Mouse (Mus musculus): ENCODE measurements at regions not wholly inside any gene's neighbourhood (a gene's known extent, or its start where the extent isn't known, plus 50 kb on each side); places are given as distances from the start of the nearest gene placed in this dataset.

DNA sequence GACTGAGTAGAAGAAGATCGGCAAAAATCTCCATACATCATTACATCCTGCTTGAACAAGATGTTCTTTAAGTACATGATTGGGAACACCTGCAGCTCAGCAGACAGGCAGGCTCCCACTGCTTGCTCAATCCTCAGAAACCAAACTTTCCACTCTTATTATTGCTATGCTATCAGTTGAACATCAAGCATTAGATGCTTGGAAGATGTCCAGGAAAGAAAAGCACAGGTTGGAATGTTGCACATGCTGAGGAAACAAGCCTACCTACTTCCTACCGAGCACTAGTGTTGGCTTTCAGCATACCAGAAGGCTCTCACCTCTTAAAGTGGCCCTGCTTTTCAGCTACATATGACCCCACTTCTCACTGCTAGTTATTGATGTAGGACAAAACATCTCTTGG, 171.2 kb upstream of the Sptlc3 start:
- ATAC-seq, result no peak
- H3K9ac ChIP-seq, result no peak overlapping the region
- H3K4me2 ChIP-seq, result no peak overlapping the region
- 79% methylated on average over 2 of the region's 2 CpGs for WGBS
- no peak overlapping the region for H3K4me3 ChIP-seq
- H3K27ac ChIP-seq, result no peak overlapping the region
- no peaks in the 10 kb centered on the region for H3K36me3 ChIP-seq (ENCODE audit: poor library complexity, severe bottlenecking)
- no peaks in the 10 kb centered on the region for H3K9me3 ChIP-seq (replicated peaks)
- no peaks in the 10 kb centered on the region for H3K27me3 ChIP-seq
- H3K4me1 ChIP-seq, result no peaks in the 10 kb centered on the region

- Histone ChIP-seq H3K27ac (no peak overlapping the region), H3K4me1 (no peaks in the 10 kb centered on the region), H3K27me3 (no peaks in the 10 kb centered on the region), H3K4me3 (no peak overlapping the region), H3K4me2 (no peak overlapping the region), H3K9me3 (replicated peaks) (no peaks in the 10 kb centered on the region), H3K36me3 (ENCODE audit: poor library complexity, severe bottlenecking) (no peaks in the 10 kb centered on the region), H3K9ac (no peak overlapping the region)
- ATAC-seq, result no peak
- 78% methylated on average over 3 of the region's 3 CpGs for WGBS
Observed at GRCm38 (mm10) chr2:139325501-139325900, 168.2 kb upstream of the Sptlc3 start.

DNA sequence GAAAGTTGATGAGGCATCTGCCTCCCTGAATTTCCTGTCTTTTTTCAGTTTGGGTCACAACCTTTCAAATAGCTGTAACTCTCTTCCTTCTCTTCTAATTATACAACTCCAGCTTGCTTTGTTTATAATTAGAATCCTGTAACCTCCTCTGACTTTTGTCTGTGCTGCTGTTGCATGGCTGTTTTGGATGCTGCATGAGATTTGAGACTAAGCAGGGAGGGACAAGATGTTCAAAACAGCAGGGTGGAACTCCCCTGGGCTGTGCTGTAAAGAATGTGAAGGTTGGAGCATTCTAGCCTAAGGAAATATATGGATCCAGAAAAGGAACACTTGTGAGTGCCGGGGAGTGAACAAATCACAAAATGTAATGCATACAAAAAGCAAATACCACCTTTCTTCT, 159.0 kb upstream of the Sptlc3 start:
- Histone ChIP-seq H3K9ac (no peak overlapping the region), H3K27ac (no peak overlapping the region), H3K4me2 (no peak overlapping the region), H3K4me1 (no peaks in the 10 kb centered on the region), H3K27me3 (no peaks in the 10 kb centered on the region), H3K4me3 (no peak overlapping the region), H3K9me3 (replicated peaks) (no peaks in the 10 kb centered on the region), H3K36me3 (ENCODE audit: poor library complexity, severe bottlenecking) (no peaks in the 10 kb centered on the region)
- WGBS, result 64% methylated on average over 1 of the region's 1 CpGs
- ATAC-seq, result no peak

DNA sequence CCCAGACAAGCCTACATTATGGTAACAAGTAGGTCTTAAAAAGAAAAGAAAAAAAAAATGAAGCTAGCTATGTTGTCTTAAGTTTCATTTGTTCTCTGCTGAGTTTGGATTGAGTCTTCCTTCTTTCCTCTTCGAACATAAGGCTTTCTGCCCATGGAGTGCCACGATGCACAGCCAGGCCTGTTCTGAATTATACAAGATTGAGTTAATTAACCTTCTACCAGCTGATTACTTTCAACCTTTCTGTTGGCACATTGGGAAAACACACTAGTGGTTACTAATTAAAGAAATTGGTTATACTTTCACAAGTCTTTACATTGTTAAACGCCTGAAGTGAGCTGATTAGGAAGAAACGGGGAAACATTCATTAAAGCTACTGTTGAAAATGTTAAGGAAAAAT, 155.5 kb upstream of the Sptlc3 start:
- WGBS, result 45% methylated on average over 4 of the region's 4 CpGs
- no peak overlapping the region for H3K9ac ChIP-seq
- no peak overlapping the region for H3K4me2 ChIP-seq
- H3K27ac ChIP-seq, result no peak overlapping the region
- ATAC-seq, result no peak
- no peaks in the 10 kb centered on the region for H3K36me3 ChIP-seq (ENCODE audit: poor library complexity, severe bottlenecking)
- no peak overlapping the region for H3K4me3 ChIP-seq
- no peaks in the 10 kb centered on the region for H3K9me3 ChIP-seq (replicated peaks)
- H3K27me3 ChIP-seq, result no peaks in the 10 kb centered on the region
- H3K4me1 ChIP-seq, result no peaks in the 10 kb centered on the region

DNA sequence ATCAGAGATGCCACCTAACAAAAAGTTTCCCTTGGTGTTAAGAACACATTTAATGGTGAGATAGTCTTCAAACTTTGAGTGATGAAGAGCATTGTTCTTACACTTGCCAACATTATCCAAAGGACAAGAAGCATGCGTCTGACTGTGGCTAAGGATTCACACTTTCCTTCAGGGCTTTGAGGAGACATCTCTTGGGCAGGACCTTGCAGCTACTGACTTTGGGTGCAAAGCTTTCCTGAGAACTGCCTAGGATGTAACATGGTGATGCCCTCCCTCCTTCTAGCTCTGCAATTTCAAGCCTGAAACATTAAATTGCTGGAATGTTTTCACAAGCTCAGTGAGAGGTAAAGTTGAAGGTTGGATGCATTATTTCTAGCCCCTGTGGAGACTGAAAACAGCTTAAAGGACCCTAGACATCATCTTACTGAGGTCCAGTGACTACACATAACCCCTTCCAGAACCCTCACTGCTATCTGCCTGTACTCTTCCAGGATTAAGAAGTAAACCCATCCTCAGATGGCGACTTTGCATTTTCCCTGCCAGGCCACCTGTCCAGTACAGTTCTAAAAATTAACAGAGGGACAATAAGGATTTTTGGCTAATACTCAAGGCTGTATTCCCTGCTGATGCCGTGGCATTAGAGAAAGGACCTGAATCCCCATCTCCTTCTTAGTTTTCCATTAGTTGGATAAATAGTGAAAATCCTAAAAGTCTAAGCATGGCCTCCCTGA, 137.3 kb upstream of the Sptlc3 start:
- Histone ChIP-seq H3K4me2 (no peak overlapping the region), H3K9ac (no peak overlapping the region), H3K36me3 (ENCODE audit: poor library complexity, severe bottlenecking) (no peaks in the 10 kb centered on the region), H3K27ac (no peak overlapping the region), H3K4me1 (no peaks in the 10 kb centered on the region), H3K4me3 (no peak overlapping the region), H3K9me3 (replicated peaks) (no peaks in the 10 kb centered on the region), H3K27me3 (no peaks in the 10 kb centered on the region)
- WGBS, result 86% methylated on average over 3 of the region's 3 CpGs
- no peak for ATAC-seq

DNA sequence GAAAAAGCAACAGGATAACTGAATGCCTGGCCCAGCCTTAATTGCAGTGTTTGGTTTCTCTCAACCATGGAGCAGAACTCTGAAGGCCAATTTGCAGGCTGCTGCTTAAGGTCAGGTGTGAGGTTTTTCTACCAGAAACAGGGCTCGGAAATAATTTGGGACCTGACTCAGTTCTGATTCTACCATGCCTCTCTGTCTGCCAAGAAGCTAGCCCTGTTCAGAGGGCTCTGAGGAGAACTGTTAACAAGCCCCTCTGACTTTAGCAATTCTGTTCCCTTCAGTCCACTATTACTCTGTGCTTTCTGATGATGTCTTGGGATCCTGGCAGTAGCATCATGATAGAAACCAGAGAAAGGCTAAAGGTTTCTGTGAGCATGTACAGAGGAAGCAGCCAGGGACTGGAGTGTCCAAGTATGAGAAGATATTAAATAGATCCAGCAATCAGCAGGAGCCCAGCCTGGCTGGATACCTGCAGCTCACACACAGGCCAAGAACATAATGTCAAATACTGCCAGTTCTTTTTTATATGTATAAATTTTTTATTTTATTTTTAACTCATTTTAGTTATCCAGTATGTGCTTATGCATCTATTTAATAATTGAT, 131.4 kb upstream of the Sptlc3 start:
- Histone ChIP-seq H3K9me3 (replicated peaks) (no peaks in the 10 kb centered on the region), H3K4me2 (no peak overlapping the region), H3K27ac (no peak overlapping the region), H3K4me1 (no peaks in the 10 kb centered on the region), H3K27me3 (no peaks in the 10 kb centered on the region), H3K36me3 (ENCODE audit: poor library complexity, severe bottlenecking) (no peaks in the 10 kb centered on the region), H3K9ac (no peak overlapping the region), H3K4me3 (no peak overlapping the region)
- ATAC-seq, result no peak
- 69% methylated on average over 1 of the region's 1 CpGs for WGBS

- no peak for ATAC-seq
- Histone ChIP-seq H3K4me1 (no peaks in the 10 kb centered on the region), H3K4me3 (no peak overlapping the region), H3K9ac (no peak overlapping the region), H3K4me2 (no peak overlapping the region), H3K9me3 (replicated peaks) (no peaks in the 10 kb centered on the region), H3K36me3 (ENCODE audit: poor library complexity, severe bottlenecking) (no peaks in the 10 kb centered on the region), H3K27ac (no peak overlapping the region), H3K27me3 (no peaks in the 10 kb centered on the region)
- WGBS, result 21% methylated on average over 1 of the region's 1 CpGs
Observed at GRCm38 (mm10) chr2:139370070-139370469, 123.6 kb upstream of the Sptlc3 start.

DNA sequence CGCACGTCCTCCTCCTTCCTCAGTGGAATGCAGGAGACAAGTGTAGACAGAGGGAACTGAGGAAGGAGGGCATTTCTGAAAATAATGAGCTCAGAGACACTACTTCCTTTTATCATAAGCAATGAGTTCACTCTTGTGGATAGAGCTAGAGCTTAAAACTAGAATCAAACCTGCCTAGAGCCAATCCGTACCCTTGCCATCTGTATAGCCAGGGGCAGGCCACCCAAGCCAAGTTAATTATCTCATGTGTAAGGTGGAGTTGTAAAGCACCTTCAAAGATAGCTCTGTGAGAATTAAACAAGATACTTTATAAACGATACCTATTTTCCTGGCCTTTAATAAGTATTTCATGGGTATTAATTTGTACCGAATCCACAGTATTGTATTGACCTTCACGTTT, 113.4 kb upstream of the Sptlc3 start:
- ATAC-seq, result no peak
- Histone ChIP-seq H3K4me1 (no peaks in the 10 kb centered on the region), H3K9me3 (replicated peaks) (no peaks in the 10 kb centered on the region), H3K4me2 (no peak overlapping the region), H3K27ac (no peak overlapping the region), H3K9ac (no peak overlapping the region), H3K27me3 (no peaks in the 10 kb centered on the region), H3K36me3 (ENCODE audit: poor library complexity, severe bottlenecking) (no peaks in the 10 kb centered on the region), H3K4me3 (no peak overlapping the region)
- 79% methylated on average over 6 of the region's 6 CpGs for WGBS

DNA sequence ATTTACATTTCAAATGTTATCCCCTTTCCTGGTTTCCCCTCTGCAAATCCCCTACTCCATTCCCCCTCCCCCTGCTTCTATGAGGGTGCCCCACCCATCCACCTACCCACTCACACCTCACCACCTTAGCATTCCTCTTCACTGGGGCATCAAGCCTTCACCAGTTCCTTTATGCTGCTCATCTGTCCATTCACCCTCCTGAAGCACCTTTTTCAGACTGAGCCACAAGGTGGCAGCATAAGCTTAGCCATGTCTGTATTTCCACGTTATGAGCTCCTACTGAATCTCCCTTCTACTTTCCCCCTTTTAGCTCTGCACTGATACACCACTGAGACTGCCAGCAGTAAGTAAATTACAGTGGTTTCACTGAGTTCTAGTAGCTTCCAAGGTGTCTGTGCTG, 112.1 kb upstream of the Sptlc3 start:
- peak; percentile 95 for ATAC-seq
- Histone ChIP-seq H3K4me3 (no peak overlapping the region), H3K4me1 (no peaks in the 10 kb centered on the region), H3K9ac (no peak overlapping the region), H3K4me2 (no peak overlapping the region), H3K9me3 (replicated peaks) (no peaks in the 10 kb centered on the region), H3K27me3 (no peaks in the 10 kb centered on the region), H3K36me3 (ENCODE audit: poor library complexity, severe bottlenecking) (no peaks in the 10 kb centered on the region), H3K27ac (no peak overlapping the region)
- WGBS, result 3% methylated on average over 1 of the region's 1 CpGs

DNA sequence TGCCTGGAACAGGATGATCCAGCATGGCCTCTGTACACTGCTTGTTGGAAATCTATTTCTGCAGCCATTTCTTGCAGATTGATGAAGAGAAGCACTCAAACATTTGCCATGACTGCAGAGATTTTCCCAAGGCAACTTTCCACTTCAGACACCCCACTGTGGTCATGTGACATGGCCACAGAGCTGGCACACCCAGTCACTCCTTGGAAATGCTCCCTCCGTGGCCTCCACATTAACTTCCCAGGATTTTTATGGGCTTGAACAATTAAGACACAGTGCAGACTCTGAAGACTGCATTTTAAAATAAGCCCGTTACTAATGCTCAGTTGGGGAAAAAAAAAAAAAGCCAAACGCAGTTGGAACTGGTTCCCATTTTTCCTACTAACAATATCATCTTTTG, 80.2 kb upstream of the Sptlc3 start:
- Histone ChIP-seq H3K9me3 (replicated peaks) (no peaks in the 10 kb centered on the region), H3K4me1 (no peaks in the 10 kb centered on the region), H3K27me3 (no peaks in the 10 kb centered on the region), H3K4me2 (no peak overlapping the region), H3K9ac (no peak overlapping the region), H3K4me3 (no peak overlapping the region), H3K36me3 (ENCODE audit: poor library complexity, severe bottlenecking) (no peaks in the 10 kb centered on the region), H3K27ac (no peak overlapping the region)
- WGBS, result 62% methylated on average over 3 of the region's 3 CpGs
- ATAC-seq, result no peak

DNA sequence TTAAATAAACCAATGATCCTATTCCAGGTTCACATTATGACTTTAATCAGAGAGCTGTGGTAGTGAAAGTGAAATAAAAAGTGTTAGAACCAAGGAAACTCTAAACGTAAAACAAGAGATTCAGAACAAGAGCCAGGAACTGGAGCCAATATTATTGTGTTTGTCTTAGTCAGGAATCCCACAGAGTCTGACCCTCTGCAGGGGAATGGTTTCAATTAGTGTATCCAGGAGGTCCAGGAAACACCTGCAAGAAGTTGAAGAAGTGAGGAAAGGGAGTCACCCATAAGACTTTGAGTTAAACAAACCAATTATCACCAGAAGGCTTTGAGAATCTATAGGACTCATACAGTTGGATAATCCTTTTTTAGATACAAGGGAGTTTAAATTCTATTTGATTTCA, 76.2 kb upstream of the Sptlc3 start:
- Histone ChIP-seq H3K36me3 (ENCODE audit: poor library complexity, severe bottlenecking) (no peaks in the 10 kb centered on the region), H3K9me3 (replicated peaks) (no peaks in the 10 kb centered on the region), H3K4me1 (no peaks in the 10 kb centered on the region), H3K4me2 (no peak overlapping the region), H3K9ac (no peak overlapping the region), H3K27me3 (no peaks in the 10 kb centered on the region), H3K27ac (no peak overlapping the region), H3K4me3 (no peak overlapping the region)
- 61% methylated on average over 1 of the region's 1 CpGs for WGBS
- ATAC-seq, result no peak

- no peaks in the 10 kb centered on the region for H3K4me1 ChIP-seq
- no peak overlapping the region for H3K9ac ChIP-seq
- no peaks in the 10 kb centered on the region for H3K36me3 ChIP-seq (ENCODE audit: poor library complexity, severe bottlenecking)
- no peaks in the 10 kb centered on the region for H3K27me3 ChIP-seq
- no peak overlapping the region for H3K4me3 ChIP-seq
- no peaks in the 10 kb centered on the region for H3K9me3 ChIP-seq (replicated peaks)
- 86% methylated on average over 3 of the region's 3 CpGs for WGBS
- no peak overlapping the region for H3K27ac ChIP-seq
- no peak for ATAC-seq
- H3K4me2 ChIP-seq, result no peak overlapping the region
Observed at GRCm38 (mm10) chr2:139422678-139423077, 71.0 kb upstream of the Sptlc3 start.

DNA sequence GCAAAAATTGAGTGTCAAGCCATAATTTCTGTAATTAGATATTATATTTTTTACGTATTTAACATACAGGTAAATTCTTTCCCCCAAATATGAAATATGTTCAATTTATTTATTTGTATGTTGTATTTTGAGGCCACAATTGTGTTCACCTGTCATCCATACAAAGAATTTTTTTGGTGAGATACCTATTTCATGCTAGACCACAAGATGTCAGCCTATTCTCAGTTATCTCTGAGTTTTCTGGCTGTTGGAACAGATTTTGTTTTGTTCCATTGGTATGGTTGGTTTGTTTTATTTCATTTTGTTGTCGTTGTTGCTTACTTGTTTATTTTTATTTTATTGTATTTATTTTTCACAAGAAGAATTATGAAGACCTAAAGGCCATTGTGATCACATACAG, 70.3 kb upstream of the Sptlc3 start:
- no peak overlapping the region for H3K4me3 ChIP-seq
- no peaks in the 10 kb centered on the region for H3K27me3 ChIP-seq
- no peak overlapping the region for H3K4me2 ChIP-seq
- H3K4me1 ChIP-seq, result no peaks in the 10 kb centered on the region
- no peak overlapping the region for H3K9ac ChIP-seq
- H3K27ac ChIP-seq, result no peak overlapping the region
- WGBS, result 86% methylated on average over 2 of the region's 2 CpGs
- H3K9me3 ChIP-seq (replicated peaks), result no peaks in the 10 kb centered on the region
- no peak for ATAC-seq
- no peaks in the 10 kb centered on the region for H3K36me3 ChIP-seq (ENCODE audit: poor library complexity, severe bottlenecking)

Measured in forebrain, embryonic 13.5 days (tissue).